Mouse (Mus musculus): ENCODE measurements around the gene Smarca5. TPM values are rescaled to one million over a fixed set of nuclear protein-coding genes. Genes with fewer than 3 reads are reported as not detected.

The Smarca5 gene
- total RNA-seq, 2 experiments from 2014 or later: 127 to 162 TPM

DNA sequence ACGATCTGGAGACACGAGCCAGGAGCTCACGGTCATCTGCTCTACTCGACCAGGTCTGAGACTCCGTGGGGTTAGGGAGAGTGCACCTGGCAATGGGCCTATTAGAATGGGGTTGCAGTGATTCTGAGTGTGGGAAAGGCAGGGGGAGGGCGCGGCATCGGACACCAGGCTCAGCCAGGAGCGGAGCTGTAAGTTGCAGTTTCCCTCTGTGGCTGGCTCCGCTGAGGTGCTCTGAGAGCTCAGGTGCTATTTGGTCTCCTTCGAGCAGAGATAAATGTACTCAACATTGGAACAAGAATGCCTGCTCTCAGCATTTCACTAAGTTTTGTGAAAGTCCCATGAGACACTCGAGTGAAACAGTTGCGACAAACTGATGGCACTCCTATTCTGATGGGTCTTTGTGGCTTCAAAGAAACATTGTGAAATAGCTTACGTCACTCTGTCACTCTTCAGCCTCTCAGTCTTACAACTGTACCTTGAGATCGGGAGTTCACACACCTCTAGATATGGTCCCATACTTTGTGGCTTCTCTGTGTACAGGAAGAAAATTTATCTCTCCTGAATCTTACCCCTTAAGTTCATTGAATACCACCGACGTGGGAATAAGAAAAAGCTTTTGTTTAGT, 69.9 kb downstream of the Smarca5 start:
- ATAC-seq (replicated peaks; ENCODE audit: poor library complexity): peak; percentile 64; the same call in 1 of the 2 replicates

GRCm38 (mm10) chr8:80663476-80663875, 75.8 kb downstream of the Smarca5 start:
- ATAC-seq (replicated peaks; ENCODE audit: poor library complexity): peak; percentile 38

DNA sequence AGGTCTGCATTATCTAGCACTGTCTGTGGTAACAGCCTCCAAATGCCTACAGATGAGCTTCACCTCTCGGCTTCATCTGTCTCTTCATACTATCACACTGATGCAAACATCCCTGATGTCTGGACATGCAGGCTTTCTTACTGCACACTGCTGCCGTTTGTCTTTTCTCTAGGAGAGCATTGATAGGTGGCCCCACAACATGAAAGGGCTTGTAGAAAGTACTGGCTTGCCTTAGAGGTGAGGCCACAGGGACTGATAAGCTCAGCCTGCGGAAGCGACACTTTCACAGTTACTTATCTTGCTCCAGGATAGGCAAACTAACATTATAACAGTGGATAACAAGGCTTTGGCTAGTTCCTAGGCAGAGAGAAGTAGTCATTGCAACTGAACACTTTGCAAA, 78.2 kb downstream of the Smarca5 start:
- peak; percentile 74 for ATAC-seq (replicated peaks; ENCODE audit: poor library complexity)

GRCm38 (mm10) chr8:80657639-80658038, 81.7 kb downstream of the Smarca5 start:
- peak; percentile 50 for ATAC-seq (replicated peaks; ENCODE audit: poor library complexity)

Other genes with a start within 250 kb of the Smarca5 start
- 9.4 and 10.0 TPM in 2 replicates for gene Gypa, start 245.7 kb downstream of the Smarca5 start, total RNA-seq (2015)
- 8.5 and 9.1 TPM in 2 replicates for gene Gypa, start 245.7 kb downstream of the Smarca5 start, total RNA-seq (2017)
- 0.02 TPM in 1 of 2 replicates, not detected in the other for gene Frem3, start 128.4 kb downstream of the Smarca5 start, total RNA-seq (2015)
- not detected in 2 replicates for gene Frem3, start 128.4 kb downstream of the Smarca5 start, total RNA-seq (2017)
- 3.5 and 6.0 TPM in 2 replicates for gene Gab1, start 141.0 kb upstream of the Smarca5 start, total RNA-seq (2015)
- gene Gab1, start 141.0 kb upstream of the Smarca5 start, total RNA-seq (2017): 2.7 and 3.0 TPM in 2 replicates